Mouse (Mus musculus) erythroid progenitor cell, adult 5-6 weeks (primary cell): ENCODE data around the gene Polq. TPM values are rescaled to one million over a fixed set of nuclear protein-coding genes. Genes with fewer than 3 reads are reported as not detected.
"Not testable (repeated sequence)": the region's sequence is repeated elsewhere in the genome, so short reads cannot be mapped to it uniquely, and the experiment has no call there.

Source experiments
- ATAC-seq: replicated peaks from 2 replicates; pipeline ENCODE4 v1.8.0; 2016; ENCODE audit warnings: moderate number of reproducible peaks, mild to moderate bottlenecking, moderate TSS enrichment, inconsistent platforms; ENCODE audit not compliant: poor library complexity, low FRiP score, severe bottlenecking
- total RNA-seq, 2 experiments: library from RNA; stranded (forward) in 1 of 2; stranded (reverse) in 1 of 2; fragments of 150-400 nt in 1 of 2; fragments of 186-747, 209-891 nt in 1 of 2; gene quantifications; 2 replicates each; pipeline versions ENCODE4 v1.2.3 to v1.2.4; 2015 to 2017; ENCODE audit warnings: low replicate concordance in 2 of 2

Polq gene
- total RNA-seq, 2 experiments from 2014 or later: 80.5 to 116 TPM

DNA sequence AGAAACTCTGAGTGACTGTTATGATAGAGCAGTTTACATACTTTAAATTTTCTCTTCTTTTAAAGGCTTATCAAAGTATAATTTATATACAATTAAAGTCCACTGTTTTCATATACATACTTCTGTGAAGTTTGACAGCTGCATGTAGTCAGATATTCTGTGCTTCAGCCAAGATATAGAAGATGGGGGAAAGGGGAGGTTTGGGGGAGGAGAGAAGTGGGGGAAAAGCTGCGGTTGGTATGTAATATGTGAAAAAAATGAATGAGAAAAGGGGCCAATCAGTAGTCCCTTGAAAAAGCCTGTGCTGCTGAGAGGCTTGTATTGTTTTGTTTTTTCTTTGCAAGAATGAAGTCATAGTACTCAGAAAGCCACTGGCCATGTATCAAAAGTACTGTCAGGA is 78.1 kb downstream of the Polq start:
- ATAC-seq: no peak

DNA sequence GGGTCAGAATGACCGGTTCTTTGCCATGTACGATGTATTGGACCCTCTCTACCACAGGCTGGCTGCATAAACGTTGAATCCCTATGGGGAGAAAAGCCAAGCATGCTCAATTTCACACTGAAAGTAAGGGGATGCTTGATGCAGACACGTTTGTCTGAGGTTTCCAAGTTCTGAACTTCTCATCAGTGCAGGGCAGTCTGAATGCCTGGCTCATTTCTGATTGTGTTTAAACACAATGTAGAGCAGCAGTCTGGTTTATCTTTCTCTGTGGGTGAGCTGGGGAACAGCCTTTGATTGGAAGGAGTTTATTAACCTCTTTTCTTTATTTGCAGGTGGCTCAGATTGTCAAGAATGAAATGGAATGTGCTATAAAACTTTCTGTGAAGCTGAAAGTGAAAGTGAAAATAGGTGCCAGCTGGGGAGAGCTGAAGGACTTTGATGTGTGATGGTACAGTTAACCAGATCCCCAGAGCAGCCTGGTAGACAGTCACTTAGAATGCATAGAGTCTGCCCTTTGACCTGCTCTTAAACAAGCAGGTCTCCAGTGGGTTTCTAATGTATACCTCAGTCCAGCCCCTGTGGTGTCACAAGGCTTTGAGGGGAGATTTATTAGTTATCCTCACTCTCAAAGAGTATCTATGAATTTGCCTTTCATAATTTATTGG is 82.7 kb downstream of the Polq start:
- no peak for ATAC-seq

DNA sequence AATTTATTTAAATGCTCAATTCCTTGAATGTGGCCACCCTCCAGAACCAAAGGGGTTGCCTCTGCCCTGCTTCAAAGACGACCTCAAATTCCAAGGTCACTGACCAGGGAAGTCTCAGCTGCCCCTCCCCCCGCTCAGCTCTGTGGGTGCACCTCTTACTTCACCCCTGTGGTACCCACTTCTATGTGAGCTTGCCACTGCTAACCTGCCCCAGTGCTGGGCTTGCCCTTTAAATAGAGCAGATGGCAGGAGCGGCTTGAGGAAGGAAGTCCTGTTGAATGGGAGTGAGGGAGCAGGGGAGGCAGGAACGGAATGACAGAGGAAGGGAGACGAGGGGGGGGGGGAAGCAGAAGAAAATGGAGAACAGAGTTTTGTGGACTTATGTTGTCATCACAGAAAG is 97.2 kb downstream of the Polq start:
- no peak for ATAC-seq

DNA sequence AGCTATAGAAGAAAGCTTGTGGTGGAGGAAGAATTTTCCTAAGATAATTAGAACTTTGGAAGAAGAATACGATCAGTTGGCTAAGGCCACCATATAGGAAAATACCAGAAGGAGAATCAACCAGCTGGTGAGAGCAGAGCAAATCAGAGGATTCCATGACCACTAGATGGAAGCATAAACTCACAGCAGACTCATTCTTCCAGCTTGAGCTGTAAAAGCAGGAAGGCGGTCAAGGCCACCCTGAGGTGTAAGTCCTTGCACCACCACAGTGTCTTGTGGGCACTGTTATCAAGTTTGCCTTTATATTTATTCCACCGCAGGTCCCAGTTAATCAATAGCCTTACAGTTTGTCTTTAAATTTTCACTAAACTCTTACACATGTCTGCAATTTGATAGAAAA is 97.7 kb downstream of the Polq start:
- no peak for ATAC-seq

DNA sequence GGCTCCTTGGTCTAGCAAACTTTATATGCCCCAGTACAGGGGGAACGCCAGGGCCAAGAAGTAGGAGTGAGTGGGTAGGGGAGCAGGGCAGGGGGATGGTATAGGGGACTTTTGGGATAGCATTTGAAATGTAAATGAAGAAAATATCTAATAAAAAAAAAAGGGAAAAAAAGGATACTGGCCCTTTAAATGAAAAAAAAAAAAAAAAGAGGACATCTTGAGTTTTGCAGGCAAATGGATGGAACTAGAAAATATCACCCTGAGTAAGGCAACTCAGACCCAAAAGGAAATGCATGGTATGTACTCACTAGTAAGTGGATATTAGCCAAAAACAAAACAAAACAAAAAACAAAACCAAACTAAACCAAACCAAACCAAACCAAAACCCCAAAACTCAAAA is 113.6 kb downstream of the Polq start:
- ATAC-seq: not testable (repeated sequence)

Other genes starting within 250 kb of the Polq start
- 19.3 and 21.6 TPM in 2 replicates for gene Slc15a2, start 226.8 kb upstream of the Polq start, total RNA-seq (2015; ENCODE audit: low replicate concordance)
- 19.1 and 41.9 TPM in 2 replicates for gene Slc15a2, start 226.8 kb upstream of the Polq start, total RNA-seq (2017; ENCODE audit: low replicate concordance)
- gene Iqcb1, start 183.4 kb upstream of the Polq start, total RNA-seq (2015; ENCODE audit: low replicate concordance): 17.3 TPM in 1 of 2 replicates, not detected in the other
- 4.5 and 34.8 TPM in 2 replicates for gene Iqcb1, start 183.4 kb upstream of the Polq start, total RNA-seq (2017; ENCODE audit: low replicate concordance)
- 11.9 TPM in 1 of 2 replicates, not detected in the other for gene Eaf2, start 136.8 kb upstream of the Polq start, total RNA-seq (2015; ENCODE audit: low replicate concordance)
- gene Eaf2, start 136.8 kb upstream of the Polq start, total RNA-seq (2017; ENCODE audit: low replicate concordance): 0.77 TPM in 1 of 2 replicates, not detected in the other
- gene Golgb1, start 136.6 kb upstream of the Polq start, total RNA-seq (2015; ENCODE audit: low replicate concordance): 17.6 and 22.3 TPM in 2 replicates
- 56.7 and 82.3 TPM in 2 replicates for gene Golgb1, start 136.6 kb upstream of the Polq start, total RNA-seq (2017; ENCODE audit: low replicate concordance)
- 11.3 and 15.9 TPM in 2 replicates for gene Hcls1, start 76.8 kb upstream of the Polq start, total RNA-seq (2015; ENCODE audit: low replicate concordance)
- 32.9 and 38.5 TPM in 2 replicates for gene Hcls1, start 76.8 kb upstream of the Polq start, total RNA-seq (2017; ENCODE audit: low replicate concordance)
- not detected in 2 replicates for gene Fbxo40, start 21.3 kb upstream of the Polq start, total RNA-seq (2015; ENCODE audit: low replicate concordance)
- not detected in 2 replicates for gene Fbxo40, start 21.3 kb upstream of the Polq start, total RNA-seq (2017; ENCODE audit: low replicate concordance)